Mouse (Mus musculus): ENCODE data around the gene Arhgef10l. TPM values are rescaled to one million over a fixed set of nuclear protein-coding genes. Genes with fewer than 3 reads are reported as not detected.

The Arhgef10l gene
- 24.4 and 53.5 TPM in 2 replicates for polyA plus RNA-seq (2012; rRNA removed)

GRCm38 (mm10) chr4:140665760-140666159 lies at the start of gene Arhgef10l:
Gene Arhgef10l, minus strand, starts transcription at chr4:140666012.

GRCm38 (mm10) chr4:140700269-140701018 lies 34.6 kb upstream of the Arhgef10l start, which contains the start of gene Rcc2:
Gene Rcc2, plus strand, starts transcription at chr4:140700541.

Other genes starting within 250 kb of the Arhgef10l start
- gene Rcc2, start 34.5 kb upstream of the Arhgef10l start, polyA plus RNA-seq (2012; rRNA removed) = 171 and 202 TPM in 2 replicates
- not detected in 2 replicates for gene Padi6, start 76.6 kb upstream of the Arhgef10l start, polyA plus RNA-seq (2012; rRNA removed)
- gene Padi4, start 108.2 kb upstream of the Arhgef10l start, polyA plus RNA-seq (2012; rRNA removed) = 0.42 and 0.46 TPM in 2 replicates
- 0.12 and 0.17 TPM in 2 replicates for gene Padi3, start 144.6 kb upstream of the Arhgef10l start, polyA plus RNA-seq (2012; rRNA removed)
- 0.11 and 0.14 TPM in 2 replicates for gene Padi1, start 179.8 kb upstream of the Arhgef10l start, polyA plus RNA-seq (2012; rRNA removed)
- gene Padi2, start 240.3 kb upstream of the Arhgef10l start, polyA plus RNA-seq (2012; rRNA removed) = 0.71 and 1.1 TPM in 2 replicates